Mouse (Mus musculus) T-helper 17 cell (primary cell): ENCODE data around the gene Map3k12.

ENCODE experiments used
- in situ Hi-C, 2 experiments: fragments of 300-600 bp; cut with MboI, MseI; formaldehyde crosslinking; loops; 1 replicate in 1 of 2; 2 replicates in 1 of 2; pipeline ENCODE4 v1.15.1; 2025; ENCODE audit warnings: high pct_unique_total_duplicates in 2 of 2

Gene Map3k12

DNA sequence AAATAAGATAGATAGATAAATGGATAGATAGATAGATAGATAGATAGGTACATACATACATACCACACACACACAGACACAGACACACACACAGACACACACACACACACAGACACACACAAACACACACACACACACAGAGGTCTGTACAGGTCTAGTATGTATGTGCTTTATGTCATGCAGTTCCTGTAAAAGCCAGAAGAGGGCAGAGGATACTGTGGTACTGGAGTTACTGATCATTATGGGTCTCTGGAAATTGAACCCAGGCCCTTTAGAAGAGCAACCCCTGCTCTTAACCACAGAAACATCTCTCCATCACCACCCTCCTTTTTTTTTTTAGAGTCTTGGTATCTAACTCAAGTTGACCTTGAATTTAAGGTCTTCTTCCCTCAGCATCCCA is 53.2 kb downstream of the Map3k12 start:
- in situ Hi-C loops: no loop called here

DNA sequence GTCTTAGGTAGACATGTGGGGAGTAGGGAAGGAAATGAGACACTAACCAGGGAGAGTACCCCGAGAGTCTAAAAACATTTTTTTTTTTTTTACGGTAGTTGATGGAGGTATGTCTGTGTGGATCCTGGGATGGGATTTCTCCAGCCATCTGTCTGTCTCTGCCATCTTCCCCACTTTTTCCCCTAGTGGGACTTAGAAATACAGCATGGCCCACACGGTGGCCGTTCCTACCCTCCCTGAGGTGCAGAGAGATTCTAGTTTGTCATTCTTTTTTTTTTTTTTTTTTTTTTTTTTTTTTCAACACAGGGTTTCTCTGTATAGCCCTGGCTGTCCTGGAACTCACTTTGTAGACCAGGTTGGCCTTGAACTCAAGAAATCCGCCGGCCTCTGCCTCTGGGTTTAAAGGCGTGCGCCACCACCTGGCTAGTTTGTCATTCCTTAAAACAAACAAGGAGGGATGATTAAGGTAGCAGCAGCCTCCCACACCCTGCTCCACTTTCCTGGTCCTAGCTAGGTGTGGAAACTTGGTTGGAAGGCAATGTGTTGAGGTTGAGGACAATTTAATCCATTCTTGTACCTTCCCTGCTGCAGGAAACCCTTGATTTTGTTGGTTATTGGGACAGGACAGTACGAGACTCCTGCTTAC is 55.3 kb downstream of the Map3k12 start:
- in situ Hi-C loops: no loop called here

DNA sequence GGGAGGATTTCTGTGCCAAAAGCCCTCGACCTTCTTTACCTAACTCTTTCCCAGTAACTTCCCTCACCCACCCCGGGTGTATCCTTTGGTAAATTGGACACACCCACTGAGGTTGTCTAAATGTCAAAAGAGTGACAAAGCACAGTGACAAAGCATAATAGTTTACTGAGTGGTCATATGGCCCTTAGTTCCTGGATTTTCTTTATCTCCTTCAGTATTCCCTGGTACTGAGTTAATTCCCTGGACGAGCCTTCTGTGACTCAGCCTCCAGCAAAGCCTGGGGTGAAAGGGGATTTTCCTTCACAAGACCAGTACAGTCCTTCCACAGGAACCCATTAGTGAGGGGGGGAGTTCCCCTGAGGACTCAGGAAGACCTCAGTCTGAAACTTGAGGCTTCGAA is 55.9 kb downstream of the Map3k12 start:
- in situ Hi-C loops: no loop called here

DNA sequence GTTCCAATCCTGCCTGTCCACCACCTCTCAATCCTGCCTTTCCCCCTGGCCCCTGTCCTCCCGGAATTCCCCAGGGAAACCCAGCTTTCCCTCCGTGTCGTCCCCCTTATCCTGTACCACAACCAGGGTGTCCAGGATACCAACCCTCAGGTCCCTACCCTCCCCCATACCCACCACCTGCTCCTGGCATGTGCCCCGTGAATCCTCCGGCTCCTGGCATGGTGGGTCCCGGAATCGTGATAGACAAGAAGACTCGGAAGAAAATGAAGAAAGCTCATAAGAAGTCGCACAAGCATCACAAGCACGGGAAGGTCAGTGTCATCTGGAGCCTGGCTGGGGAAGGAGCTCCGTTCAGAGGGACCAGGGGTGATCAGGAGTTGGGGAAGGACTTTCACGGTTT is 56.5 kb downstream of the Map3k12 start:
- in situ Hi-C loops: no loop called here

DNA sequence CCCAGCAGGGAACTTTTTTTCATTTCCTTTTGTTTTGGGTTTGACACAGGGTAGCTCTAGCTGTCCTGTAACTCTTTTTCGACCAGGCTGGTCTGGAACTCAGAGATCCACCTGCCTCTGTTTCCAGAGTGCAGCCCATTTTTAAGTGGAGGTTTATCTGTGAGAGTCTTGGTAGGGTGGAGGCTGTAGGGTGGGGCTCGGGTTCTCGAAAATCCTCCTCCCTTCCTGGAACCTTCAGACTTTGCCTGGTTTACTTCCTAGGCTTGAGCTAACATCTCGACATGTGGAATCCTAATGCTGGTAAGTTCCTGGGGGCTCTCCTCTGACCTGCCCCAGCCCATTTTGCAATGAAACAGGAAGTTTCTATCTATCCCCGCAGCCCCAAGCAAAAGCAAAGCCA is 57.0 kb downstream of the Map3k12 start:
- in situ Hi-C loops: no loop called here

DNA sequence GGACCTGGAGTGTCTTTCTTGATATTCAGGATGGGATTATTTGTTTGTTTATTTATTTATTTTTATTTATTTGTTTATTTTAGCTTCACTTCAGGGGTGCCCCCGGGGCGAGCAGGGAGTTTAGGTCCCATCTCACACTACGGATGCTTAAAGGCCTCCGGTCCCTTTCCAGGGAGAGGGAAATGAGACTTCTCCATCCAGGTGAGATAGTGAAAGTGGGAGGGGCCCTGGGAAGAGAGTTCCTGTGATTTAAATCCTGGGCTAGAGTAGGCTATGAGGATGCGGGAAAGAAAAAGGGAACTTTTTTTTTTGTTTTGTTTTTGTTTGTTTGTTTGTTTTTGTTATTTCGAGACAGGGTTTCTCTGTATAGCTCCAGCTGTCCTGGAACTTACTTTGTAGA is 57.5 kb downstream of the Map3k12 start:
- in situ Hi-C loops: no loop called here

DNA sequence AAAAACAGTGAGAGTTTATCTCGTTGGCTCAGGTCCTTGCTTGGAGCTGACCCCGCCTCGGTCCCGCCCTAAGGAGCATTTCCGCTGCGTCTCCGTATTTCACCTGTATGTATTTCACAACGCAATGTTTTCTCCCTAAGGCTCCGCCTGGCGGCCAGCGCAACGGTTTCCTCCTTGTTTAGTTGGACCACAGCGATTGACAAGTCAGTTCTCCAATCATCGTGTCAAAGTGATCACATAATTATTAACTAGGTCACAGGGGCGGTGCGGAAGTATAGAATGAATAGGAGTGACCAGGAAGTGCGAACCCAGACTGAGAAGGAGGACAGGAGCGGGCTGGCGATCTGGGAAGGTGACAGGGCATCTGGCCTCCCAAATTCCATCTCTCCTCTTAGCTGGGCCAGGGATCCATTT is 58.0 kb downstream of the Map3k12 start, which contains the start of gene Prr13:
TSS of gene Prr13 (plus strand) at position 125 of the 414 bp plus-strand sequence.
- in situ Hi-C loops: no loop called here

DNA sequence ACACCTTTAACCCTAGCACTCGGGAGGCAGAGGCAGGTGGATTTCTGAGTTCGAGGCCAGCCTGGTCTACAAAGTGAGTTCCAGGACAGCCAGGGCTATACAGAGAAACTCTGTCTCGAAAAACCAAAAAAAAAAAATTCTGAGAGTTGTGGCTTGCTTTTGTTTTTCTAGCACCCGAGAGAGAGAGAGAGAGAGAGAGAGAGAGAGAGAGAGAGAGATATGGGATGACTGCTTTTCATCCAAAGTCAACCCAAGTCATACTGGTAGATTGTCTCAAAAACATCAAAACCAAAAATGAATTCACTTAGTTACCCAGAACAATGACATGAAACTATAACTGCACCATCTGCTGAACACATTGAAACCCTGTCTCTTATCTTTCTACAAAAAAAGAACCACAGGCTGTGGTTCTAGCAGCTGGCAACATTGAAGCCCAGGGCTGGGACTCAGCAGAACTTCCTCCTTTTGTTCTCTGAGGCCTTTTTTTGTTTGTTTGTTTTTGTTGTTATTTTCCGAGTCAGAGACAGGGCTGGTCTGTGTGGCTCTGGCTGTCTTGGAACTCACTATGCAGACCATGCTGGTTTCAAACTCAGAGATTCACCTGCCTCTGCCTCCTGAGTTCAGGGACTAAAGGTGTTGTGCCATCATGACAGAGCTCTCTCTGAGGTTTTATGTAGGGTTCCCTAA is 58.7 kb downstream of the Map3k12 start:
- in situ Hi-C loops: no loop called here

DNA sequence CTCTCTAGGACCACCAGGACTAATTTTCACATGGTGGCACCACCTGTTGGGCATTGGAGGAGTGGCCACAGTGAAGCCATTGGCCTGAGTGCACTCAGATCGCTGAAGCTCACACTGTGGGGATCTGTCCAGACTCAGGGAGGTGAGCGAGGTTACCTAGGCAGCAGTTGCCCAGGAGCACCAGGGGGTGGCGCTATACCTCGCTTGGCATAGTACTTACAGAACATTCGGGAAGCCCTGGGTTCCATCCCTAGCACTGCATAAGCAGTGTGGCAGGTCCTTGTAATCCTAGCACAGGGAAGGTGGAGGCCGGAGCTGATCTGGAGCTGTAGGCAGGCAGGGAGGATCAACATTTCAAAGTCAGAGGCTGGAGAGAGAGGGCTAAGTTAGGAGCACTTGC is 60.9 kb downstream of the Map3k12 start:
- in situ Hi-C loops: no loop called here

DNA sequence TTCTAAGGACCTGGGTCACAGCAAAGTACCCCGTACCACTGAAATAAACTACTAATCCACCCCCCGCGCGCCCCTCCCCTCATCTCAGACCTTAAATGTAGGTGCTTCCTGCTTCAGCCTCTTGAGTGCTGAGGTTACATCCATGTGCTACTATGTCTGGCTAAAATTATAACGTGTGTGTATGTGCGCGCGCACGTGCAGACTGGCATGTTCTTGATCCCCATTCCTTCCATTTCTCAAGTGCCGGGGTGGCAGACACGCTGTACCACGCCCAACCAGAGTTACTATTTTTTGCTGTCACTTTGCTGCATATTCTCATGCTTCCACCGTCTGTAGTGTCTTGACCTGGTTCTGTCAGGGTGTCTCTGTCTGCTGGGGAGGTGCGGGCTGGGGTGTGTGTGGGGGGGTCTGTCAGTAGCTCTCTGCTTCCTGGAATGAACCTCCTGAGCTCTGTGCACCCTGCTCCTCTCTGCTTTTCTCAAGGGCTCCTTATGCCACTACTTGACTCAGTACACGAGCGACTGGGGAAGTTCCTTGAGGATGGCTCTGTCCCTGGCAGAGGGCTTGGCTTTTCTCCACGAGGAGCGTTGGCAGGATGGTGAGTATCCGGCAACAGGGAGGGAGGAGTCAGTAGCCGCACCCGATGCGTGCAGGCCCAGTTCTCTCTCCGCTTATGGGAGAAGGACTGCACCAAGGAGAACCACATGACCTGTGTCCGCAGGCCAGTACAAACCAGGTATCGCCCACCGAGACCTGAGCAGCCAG is 65.0 kb downstream of the Map3k12 start:
- in situ Hi-C loops: no loop called here

DNA sequence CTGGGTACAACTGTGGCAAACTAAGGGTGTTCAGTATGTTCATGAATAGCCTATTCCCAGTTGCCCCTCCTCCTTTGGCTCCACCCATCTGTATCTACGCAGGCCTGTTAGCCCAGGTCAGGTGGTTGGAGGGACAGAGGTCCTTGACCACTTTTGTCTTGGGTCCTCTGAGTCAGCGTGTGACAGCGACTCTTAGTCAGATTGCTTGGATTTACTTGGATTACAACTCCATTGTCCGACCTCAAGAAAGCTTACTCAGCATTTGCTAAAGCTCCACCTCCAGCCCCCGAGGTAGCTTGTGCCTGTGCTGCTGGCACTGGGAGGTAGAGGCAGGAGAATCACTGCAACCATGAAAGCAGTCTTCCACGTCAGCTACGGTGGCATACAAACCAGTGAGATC is 65.9 kb downstream of the Map3k12 start:
- in situ Hi-C loops: no loop called here

DNA sequence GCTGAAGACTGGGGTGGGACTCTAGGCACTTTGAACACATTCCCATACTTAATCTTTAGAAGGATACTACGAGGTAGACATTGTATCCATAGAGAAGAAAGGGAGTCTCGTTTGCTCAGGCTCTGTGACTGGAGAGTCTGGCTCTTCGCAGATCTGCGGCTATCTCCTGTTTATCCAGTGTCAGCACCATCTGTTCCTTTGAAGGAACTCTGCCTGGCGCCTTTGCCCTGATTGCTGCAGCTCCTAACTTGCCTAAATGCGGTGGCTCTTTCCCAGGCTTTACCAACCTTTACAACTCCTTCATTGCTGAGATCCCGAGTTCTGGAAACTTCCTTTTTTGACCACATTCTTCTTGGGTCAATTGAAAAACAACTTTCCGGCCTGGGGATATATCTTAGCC is 67.5 kb downstream of the Map3k12 start:
- in situ Hi-C loops: loop anchor here in 1 of 2 experiments (5.0 kb wide), 1 partner anchor 62 kb away; no protein-coding TSS in a partner anchor
